Mouse (Mus musculus) ZHBTc4 (cell line): ENCODE measurements at regions not wholly inside any gene's neighbourhood (a gene's known extent, or its start where the extent isn't known, plus 50 kb on each side); places are given as distances from the start of the nearest gene placed in this dataset.

ENCODE experiments used
- DNase-seq: peaks from one replicate; pipeline ENCODE4 v3.0.0-alpha.2; 2011; ENCODE audit warnings: low read depth, low spot score

GRCm38 (mm10) chr11:65638211-65638610 lies 149.9 kb downstream of the Map2k4 start:
- no peak for DNase-seq

DNA sequence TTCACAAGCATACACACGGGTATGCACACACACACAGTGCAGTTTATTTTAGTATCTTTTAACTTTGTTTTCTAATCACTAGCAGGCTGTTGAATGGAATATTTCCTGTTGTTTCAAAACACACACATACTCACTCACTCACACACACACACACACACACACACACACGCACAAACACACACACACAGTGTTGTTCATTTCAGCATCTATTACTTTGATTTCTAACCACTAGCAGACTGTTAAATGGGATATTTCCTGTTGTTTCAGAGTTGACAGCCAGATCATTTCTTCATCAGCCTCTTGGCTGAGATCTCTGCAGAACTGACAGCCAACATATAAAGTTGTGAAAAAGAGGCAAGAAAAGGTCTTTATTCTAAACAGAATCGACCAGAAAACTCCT lies 150.9 kb downstream of the Map2k4 start:
- DNase-seq = no peak

DNA sequence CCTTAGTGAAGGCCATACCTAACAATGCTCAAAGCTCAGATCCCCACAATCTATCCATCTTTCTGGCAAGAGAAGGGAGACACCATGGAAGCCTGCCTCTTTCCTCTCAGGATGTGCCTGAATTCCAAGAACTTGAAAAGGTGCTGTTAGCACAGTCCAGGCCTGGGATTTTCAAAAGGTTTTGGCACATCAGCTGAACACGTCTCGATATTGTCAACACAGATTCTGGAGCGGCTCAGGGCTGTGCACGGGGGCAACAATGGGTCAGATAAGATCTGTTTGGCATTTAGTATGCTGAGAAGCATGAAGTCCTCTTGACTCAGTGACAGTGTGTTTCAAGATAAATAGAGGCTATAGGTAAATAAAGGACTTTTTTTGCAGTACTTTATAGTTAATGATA lies 152.8 kb downstream of the Map2k4 start:
- no peak for DNase-seq

GRCm38 (mm10) chr11:65631164-65631563 lies 156.9 kb downstream of the Map2k4 start:
- DNase-seq = no peak

DNA sequence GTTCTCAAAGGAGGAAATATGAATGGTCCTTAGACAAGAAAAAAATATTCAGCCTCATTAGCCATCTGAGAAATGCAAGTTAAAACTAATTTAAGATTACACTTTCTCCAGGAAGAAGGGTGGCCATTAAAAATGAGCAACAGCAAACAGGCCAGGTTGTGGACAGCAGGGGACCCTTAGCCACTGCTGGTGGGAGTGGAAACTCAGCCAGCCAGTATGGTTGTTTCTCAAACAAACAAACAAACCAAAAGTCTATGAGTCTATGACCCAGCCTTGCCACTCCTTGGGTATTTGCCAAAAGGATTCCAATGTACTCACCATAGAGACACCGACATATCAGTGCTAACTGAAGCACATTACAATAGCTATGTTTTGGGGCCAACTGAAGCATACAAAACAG lies 157.7 kb downstream of the Map2k4 start:
- DNase-seq = no peak

DNA sequence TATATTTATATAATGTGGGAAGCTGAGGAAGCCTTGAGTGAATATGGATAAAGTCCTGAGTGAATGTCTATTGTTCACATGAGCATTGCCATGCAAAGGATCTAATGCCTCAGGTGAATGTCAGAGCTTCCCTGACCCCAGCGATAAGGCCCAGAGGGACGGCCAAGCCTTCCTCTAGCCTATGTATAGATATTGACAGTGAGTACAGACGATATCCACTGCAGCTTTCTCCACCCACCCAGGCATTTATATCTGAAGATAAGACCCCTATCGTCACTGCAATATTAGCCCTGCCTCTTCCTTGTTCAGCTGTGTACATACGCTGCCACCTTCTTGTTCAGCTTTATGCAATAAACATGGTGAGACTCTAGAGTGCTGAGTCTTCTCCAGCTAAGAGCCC lies 158.8 kb downstream of the Map2k4 start:
- no peak for DNase-seq

- DNase-seq = no peak
These were observed 169.1 kb downstream of the Map2k4 start for GRCm38 (mm10) chr11:65618976-65619375.

GRCm38 (mm10) chr11:65610536-65610935 lies 177.6 kb downstream of the Map2k4 start:
- DNase-seq = no peak

DNA sequence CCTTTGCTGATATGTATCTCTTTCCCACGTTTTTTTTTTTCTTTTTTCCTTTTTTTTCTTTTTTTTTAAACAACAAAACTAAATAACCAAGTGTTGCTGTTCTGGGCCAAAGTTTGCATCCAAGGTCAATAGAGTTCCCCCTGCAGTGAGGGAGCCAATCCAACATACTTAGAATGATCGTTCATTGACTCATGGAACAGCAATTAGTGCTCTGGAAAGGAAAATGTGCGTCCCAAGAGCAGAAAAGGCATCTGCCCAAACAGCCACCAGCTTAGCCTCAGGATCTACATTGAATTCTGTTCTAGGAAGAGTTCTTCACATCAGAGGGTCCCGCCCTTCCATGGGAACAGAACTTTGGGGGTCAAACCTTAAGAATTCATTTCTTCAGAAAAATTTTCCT lies 179.0 kb downstream of the Map2k4 start:
- DNase-seq = no peak

GRCm38 (mm10) chr11:65597298-65598076 lies 190.6 kb downstream of the Map2k4 start:
- DNase-seq = no peak

DNA sequence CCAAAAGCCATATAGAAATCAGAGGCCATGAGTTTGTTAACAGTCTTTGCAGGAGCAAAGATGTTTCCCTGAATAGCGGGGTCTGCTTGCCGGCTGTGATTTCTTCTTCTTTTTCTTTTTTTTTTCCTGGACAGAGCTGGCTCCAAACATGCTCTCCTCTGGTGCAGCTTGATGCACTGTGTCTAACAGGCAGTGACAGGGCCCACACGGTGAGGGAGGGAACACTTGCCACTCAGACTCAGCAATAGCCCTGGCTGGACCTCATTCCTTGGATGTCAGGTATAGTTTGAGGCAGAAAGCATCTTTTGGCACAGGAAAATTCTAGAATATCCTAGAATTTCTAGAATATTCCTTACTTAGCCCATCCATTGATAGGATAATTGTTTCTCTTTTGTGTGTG lies 199.6 kb downstream of the Map2k4 start:
- no peak for DNase-seq

GRCm38 (mm10) chr11:65567831-65568230 lies 220.3 kb downstream of the Map2k4 start:
- no peak for DNase-seq

GRCm38 (mm10) chr11:65558236-65558635 lies 229.9 kb downstream of the Map2k4 start:
- no peak for DNase-seq

DNA sequence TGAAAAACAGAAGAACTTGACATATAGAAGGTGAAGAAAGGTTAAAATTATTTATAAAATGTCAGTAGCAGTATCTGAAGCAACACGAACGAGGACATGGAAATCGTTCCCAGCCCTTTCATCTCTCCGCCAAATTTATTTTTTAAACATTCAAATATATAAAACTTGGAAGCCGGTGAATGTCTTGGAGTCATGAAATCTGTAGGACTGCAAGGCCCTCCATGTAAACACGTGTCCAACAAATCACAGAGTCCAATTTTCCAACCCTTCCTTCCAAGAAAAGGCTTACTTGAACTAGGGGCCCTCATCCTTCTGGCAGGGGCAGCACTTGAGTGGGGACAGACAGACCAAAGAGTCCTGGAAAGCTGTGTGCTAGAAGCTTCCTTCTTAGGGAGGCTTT lies 237.0 kb downstream of the Map2k4 start:
- DNase-seq = no peak

GRCm38 (mm10) chr11:65544281-65544680 lies 243.8 kb downstream of the Map2k4 start:
- DNase-seq = no peak

DNA sequence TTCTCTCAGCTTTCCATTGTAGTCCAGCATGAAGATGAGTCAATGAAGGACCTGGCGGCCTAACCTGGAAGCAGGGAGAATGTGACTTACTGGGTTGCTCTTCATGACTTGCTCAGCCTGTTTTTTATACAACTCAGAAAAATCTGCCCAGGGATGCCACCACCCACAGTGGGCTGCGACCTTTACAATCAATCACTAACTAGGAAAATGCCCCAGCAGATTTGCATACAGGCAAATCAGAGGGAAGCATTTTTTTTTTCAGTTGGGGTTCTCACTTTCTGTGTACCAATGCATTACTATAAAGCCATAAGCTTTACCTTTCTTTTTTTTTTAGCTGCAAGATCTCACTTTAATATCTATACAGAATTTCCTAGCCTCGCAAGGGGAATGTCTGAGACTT lies 244.5 kb downstream of the Map2k4 start:
- DNase-seq = no peak

DNA sequence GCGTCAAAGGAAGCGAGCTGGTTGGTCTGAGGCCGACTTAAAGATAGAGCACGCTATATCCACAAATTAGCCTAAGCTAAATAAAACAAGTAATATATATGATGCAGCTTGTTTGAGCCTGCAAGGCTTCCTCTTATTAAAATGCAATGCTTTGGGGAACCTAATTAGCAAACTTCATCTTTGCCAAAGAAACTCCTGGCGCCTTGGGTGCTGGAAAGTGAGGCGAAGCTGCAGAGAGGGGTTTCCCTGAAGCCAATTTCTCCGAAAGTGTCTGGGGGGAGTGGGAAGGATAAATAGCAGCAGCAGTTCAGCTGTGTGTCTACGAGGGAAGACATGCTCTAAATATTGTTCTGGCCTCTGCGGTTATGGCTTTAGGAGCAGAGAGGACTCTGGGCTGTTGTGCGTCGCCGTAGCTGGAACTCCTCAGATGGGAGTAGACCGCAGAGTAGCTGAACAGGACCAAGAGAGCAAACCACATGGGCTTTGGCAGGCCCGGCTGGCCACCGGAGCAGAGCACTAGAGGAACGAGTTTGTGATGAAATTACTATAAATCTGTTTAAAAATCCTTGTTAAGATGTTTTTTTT lies 251.0 kb downstream of the Map2k4 start:
- no peak for DNase-seq

- no peak for DNase-seq
These were observed 252.2 kb downstream of the Map2k4 start for GRCm38 (mm10) chr11:65535726-65536442.

DNA sequence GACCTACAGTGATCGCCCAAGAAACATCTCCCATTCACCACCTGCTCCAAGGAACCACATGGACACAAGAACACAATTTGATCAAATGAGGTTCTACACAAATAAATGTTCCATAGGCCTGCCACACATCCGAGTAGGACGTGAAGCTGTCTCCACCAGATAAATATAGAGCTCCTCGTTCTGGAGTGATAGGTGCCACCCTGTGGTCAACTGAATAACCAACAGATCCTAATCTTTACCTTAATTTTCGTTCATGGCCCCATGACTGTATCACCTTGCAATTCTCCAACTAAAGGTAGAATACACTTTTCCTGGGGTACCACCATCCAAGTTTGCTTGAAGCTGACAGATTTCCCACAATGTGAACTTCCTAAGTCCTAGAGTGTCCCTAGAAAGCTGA lies 257.4 kb downstream of the Map2k4 start:
- no peak for DNase-seq

DNA sequence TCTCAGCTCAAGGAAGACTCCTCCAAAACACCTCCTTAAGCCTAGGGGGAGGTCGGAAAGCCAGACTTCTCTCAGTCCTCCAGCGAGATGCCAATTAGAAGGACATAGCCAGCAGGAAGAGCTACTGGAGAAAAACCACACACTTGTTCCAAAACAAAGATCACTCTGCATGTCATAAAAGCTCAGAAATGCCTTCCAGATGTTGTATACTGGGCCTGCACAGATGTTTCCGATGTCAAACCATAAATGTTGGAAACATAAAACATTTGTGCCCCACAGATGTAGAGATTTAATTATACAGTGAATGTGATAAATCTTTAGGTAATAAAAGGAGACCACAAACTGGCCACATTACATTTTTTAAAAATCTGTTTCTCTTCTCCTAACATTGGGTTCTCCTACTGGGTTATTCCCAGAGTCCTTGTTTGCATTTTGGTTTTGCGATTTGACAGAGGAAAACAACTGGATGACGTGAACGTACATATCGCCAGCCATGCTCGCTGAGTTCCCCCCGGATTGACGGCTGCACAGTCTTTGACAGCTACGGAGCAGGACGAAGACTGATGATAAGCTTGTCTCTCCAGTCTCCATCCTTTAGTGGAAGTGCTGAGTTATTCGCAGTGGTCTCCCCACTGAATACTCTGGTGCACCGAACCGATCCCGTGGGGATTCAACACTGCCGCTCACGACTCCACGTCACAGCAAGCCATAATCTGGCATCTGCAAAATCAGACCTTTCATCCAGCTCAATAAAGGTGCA lies 235.5 kb upstream of the Myocd start:
- no peak for DNase-seq

DNA sequence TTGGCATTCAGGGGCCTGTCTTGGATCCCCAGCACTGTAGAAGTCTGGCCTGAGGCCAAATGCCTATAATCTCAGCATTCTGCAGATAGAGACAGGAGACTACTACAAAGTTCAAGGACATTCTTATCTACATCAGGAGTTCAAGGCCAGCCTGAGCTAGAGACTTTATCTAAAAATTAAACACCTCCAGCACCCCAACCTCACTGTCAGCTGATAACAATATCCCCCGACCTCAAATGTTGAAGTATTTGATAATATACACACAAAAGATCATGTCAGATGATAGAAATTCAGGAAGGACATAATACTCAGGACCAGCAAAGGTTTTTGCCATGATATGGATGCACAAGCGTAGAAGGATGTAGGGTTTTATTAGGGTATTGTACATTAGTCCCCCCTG lies 228.2 kb upstream of the Myocd start:
- DNase-seq = no peak

GRCm38 (mm10) chr11:65497415-65497814 lies 227.6 kb upstream of the Myocd start:
- DNase-seq = no peak
